13 mouse cellular contexts compared by ENCODE assay signal in the genomic region with DNA sequence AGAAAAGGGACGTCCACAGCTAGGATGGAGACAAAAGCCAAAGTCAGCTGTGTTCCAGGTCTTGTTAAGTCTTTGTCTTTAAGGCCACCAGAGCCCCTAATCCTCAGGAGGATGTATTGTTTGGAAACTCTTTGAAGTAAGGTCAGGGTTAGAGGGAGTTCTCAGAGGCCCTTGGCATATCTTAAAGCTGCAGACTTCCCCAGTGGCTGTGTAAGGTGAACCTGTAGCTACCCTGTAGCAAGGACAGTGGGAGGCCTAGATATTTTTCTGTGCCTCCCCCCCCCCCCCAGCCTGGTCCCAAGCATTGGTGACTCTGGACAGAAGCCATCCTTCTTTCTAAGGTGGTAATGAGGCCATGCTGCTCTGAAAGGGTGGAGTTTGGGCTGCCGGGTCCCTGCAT. TPM values are rescaled to one million over a fixed set of nuclear protein-coding genes. Genes with fewer than 3 reads are reported as not detected.
DNase-seq lines count a peak whose midpoint lies in the region; ATAC-seq and TF ChIP-seq lines count a peak whose summit lies in the region.
"Had no signal": no experiment of that assay in that cellular context is flagged by ENCODE, and none has a peak within 500 bp of the region (broad histone marks: within the 10 kb centered on the region; RNA-seq: fewer than 3 reads in every experiment).

No protein-coding gene starts in this region.

- no peaks in the 10 kb centered on the region for H3K36me3 ChIP-seq in heart, embryonic 13.5 days
- H3K36me3 ChIP-seq in lung, embryonic 16.5 days (ENCODE audit: control insufficient read depth, insufficient read depth, low read length): no peaks in the 10 kb centered on the region
- no peaks in the 10 kb centered on the region for H3K36me3 ChIP-seq in embryonic facial prominence, embryonic 10.5 days (replicated peaks)
- H3K36me3 ChIP-seq in myocyte (ENCODE audit: control insufficient read depth, insufficient read depth): no peaks in the 10 kb centered on the region
- H3K36me3 ChIP-seq: intestine, embryonic 15.5 days had no signal

- H3K9me3 ChIP-seq in heart, embryonic 13.5 days: no peaks in the 10 kb centered on the region
- no peaks in the 10 kb centered on the region for H3K9me3 ChIP-seq in lung, embryonic 16.5 days (ENCODE audit: control insufficient read depth, low read length)
- H3K9me3 ChIP-seq in embryonic facial prominence, embryonic 10.5 days: no peaks in the 10 kb centered on the region
- H3K9me3 ChIP-seq: intestine, embryonic 15.5 days had no signal

- DNase-seq in heart, adult 9 months (ENCODE audit: low spot score in 2 of 2): no peak
- DNase-seq in lung, postnatal 25 days (ENCODE audit: low spot score): no peak
- DNase-seq in embryonic facial prominence, embryonic 10.5 days (ENCODE audit: low spot score): no peak
- DNase-seq in frontal cortex, postnatal 36 days (ENCODE audit: low spot score in 2 of 2): no peak
- DNase-seq: adrenal gland, postnatal 25 days; cerebellum, adult 11-12 months; gastrocnemius, postnatal 10 days had no signal

- no peak for ATAC-seq in heart, embryonic 13.5 days (ENCODE audit: extremely low read depth, insufficient number of reproducible peaks, low FRiP score, low TSS enrichment)
- ATAC-seq in lung, embryonic 16.5 days (ENCODE audit: low read depth): no peak; the same call in 1 of the 2 replicates
- no peak for ATAC-seq in erythroid progenitor cell, adult 5-6 weeks (replicated peaks; ENCODE audit: low FRiP score, poor library complexity, severe bottlenecking)
- ATAC-seq: CD4-positive, CD25-positive, alpha-beta regulatory T cell, adult 4 months; intestine, embryonic 15.5 days had no signal

- no peak overlapping the region for H3ac ChIP-seq in myocyte (ENCODE audit: control insufficient read depth, insufficient read length)

- WGBS in heart, embryonic 13.5 days: 46% methylated on average over 2 of the region's 2 CpGs
- 43% methylated on average over 2 of the region's 2 CpGs for WGBS in lung, embryonic 16.5 days
- 43% methylated on average over 2 of the region's 2 CpGs for WGBS in embryonic facial prominence, embryonic 10.5 days

- H3K27me3 ChIP-seq in heart, embryonic 13.5 days (replicated peaks): no peaks in the 10 kb centered on the region
- H3K27me3 ChIP-seq in lung, embryonic 16.5 days (ENCODE audit: control insufficient read depth, insufficient read depth, low read depth, low read length): no peaks in the 10 kb centered on the region
- no peaks in the 10 kb centered on the region for H3K27me3 ChIP-seq in embryonic facial prominence, embryonic 10.5 days (replicated peaks; ENCODE audit: low read depth, poor library complexity, severe bottlenecking)
- H3K27me3 ChIP-seq in myocyte (ENCODE audit: control insufficient read depth, insufficient read depth, insufficient read length): no peaks in the 10 kb centered on the region
- H3K27me3 ChIP-seq: intestine, embryonic 15.5 days had no signal

- peaks cover 77% of the 10 kb centered on the region for H3K79me2 ChIP-seq in myocyte (ENCODE audit: control insufficient read depth, insufficient read depth)

- H3K4me1 ChIP-seq in heart, embryonic 13.5 days: peaks cover 83% of the 10 kb centered on the region
- peaks cover 19% of the 10 kb centered on the region for H3K4me1 ChIP-seq in lung, embryonic 16.5 days (replicated peaks; ENCODE audit: control insufficient read depth, insufficient read depth, low read length)
- peaks cover 39% of the 10 kb centered on the region for H3K4me1 ChIP-seq in embryonic facial prominence, embryonic 10.5 days

- no peak overlapping the region for H3K4me3 ChIP-seq in heart, embryonic 13.5 days
- no peak overlapping the region for H3K4me3 ChIP-seq in lung, embryonic 16.5 days (ENCODE audit: low read length)
- no peak overlapping the region for H3K4me3 ChIP-seq in embryonic facial prominence, embryonic 10.5 days
- H3K4me3 ChIP-seq in myocyte: peak overlapping the region; percentile 39
- H3K4me3 ChIP-seq: intestine, embryonic 15.5 days had no signal

- no peak overlapping the region for H3K9ac ChIP-seq in heart, embryonic 13.5 days
- H3K9ac ChIP-seq in lung, embryonic 16.5 days (ENCODE audit: low read length): no peak overlapping the region
- H3K9ac ChIP-seq: intestine, embryonic 15.5 days had no signal

- no peak for TF ChIP-seq POLR2A in myocyte (IDR thresholded peaks at IDR 0.05; ENCODE audit: insufficient read length, low read depth)

- peak overlapping the region; percentile 91 for H3K27ac ChIP-seq in heart, embryonic 13.5 days (replicated peaks)
- H3K27ac ChIP-seq in lung, embryonic 16.5 days (ENCODE audit: low read length): peak overlapping the region; percentile 32
- H3K27ac ChIP-seq in embryonic facial prominence, embryonic 10.5 days (replicated peaks): 0 out of 2 replicates have a peak overlapping the region, but pooled peaks have one; percentile 24

- H3K4me2 ChIP-seq in heart, embryonic 13.5 days: no peak overlapping the region
- no peak overlapping the region for H3K4me2 ChIP-seq in lung, embryonic 16.5 days (ENCODE audit: low read depth, low read length)
- peak overlapping the region; percentile 75 for H3K4me2 ChIP-seq in myocyte (ENCODE audit: low read depth)
- H3K4me2 ChIP-seq: intestine, embryonic 15.5 days had no signal

TF ChIP-seq in myocyte, 11 proteins besides CTCF, POLR2A, EP300 and RAD21:
- TF ChIP-seq USF1 (IDR thresholded peaks at IDR 0.05; ENCODE audit: low read depth) (no peak), MAX (IDR thresholded peaks at IDR 0.05; ENCODE audit: low read depth) (no peak), CEBPB (IDR thresholded peaks at IDR 0.05; ENCODE audit: insufficient read depth, poor library complexity, severe bottlenecking) (no peak), SRF (IDR thresholded peaks at IDR 0.05; ENCODE audit: control insufficient read depth, insufficient read length, low read depth) (no peak), TCF12 (IDR thresholded peaks at IDR 0.05; ENCODE audit: insufficient read depth, poor library complexity, severe bottlenecking) (no peak), TCF3 (IDR thresholded peaks at IDR 0.05; ENCODE audit: insufficient read length, low read depth) (no peak), POLR2AphosphoS2 (IDR thresholded peaks at IDR 0.05; ENCODE audit: insufficient read length, low read depth) (no peak), E2F4 (IDR thresholded peaks at IDR 0.05; ENCODE audit: insufficient read depth) (no peak), MYOD1 (IDR thresholded peaks at IDR 0.05; ENCODE audit: control insufficient read depth in 1 of 3, insufficient read length in 2 of 3, low read depth in 2 of 3) (no peak)

RNA-seq across cellular contexts. Expression of a gene that starts 38.6 kb away (rescaled TPM):
- polyA plus RNA-seq in heart, embryonic 13.5 days (2015; fragmentation: Nextera tagmentation; extraction: Ambion mirVana): 233 and 270 TPM in 2 replicates
- polyA plus RNA-seq in lung, embryonic 16.5 days (2015; fragmentation: Nextera tagmentation; extraction: Ambion mirVana): 133 and 134 TPM in 2 replicates
- 189 and 194 TPM in 2 replicates for polyA plus RNA-seq in embryonic facial prominence, embryonic 10.5 days (2016; fragmentation: Nextera tagmentation; extraction: Ambion mirVana)
- 799 TPM for polyA plus RNA-seq in myocyte (2012; fragmentation: generic; extraction: Trizol)
- 93.5 and 103 TPM in 2 replicates for total RNA-seq in erythroid progenitor cell, adult 5-6 weeks (2015; ENCODE audit: low replicate concordance)
- total RNA-seq in erythroid progenitor cell, adult 5-6 weeks (2017; ENCODE audit: low replicate concordance): 86.6 and 90.7 TPM in 2 replicates

RNA-seq across cellular contexts. Expression of a gene that starts 51.8 kb away (rescaled TPM):
- 50.1 and 51.8 TPM in 2 replicates for polyA plus RNA-seq in heart, embryonic 13.5 days (2015; fragmentation: Nextera tagmentation; extraction: Ambion mirVana)
- polyA plus RNA-seq in lung, embryonic 16.5 days (2015; fragmentation: Nextera tagmentation; extraction: Ambion mirVana): 71.5 and 72.8 TPM in 2 replicates
- polyA plus RNA-seq in embryonic facial prominence, embryonic 10.5 days (2016; fragmentation: Nextera tagmentation; extraction: Ambion mirVana): 21.9 and 22.1 TPM in 2 replicates
- 88.9 TPM for polyA plus RNA-seq in myocyte (2012; fragmentation: generic; extraction: Trizol)
- 1,699 and 1,907 TPM in 2 replicates for total RNA-seq in erythroid progenitor cell, adult 5-6 weeks (2015; ENCODE audit: low replicate concordance)
- 1,512 and 2,069 TPM in 2 replicates for total RNA-seq in erythroid progenitor cell, adult 5-6 weeks (2017; ENCODE audit: low replicate concordance)

RNA-seq across cellular contexts. Expression of a gene that starts 53.3 kb away (rescaled TPM):
- 3.6 and 3.7 TPM in 2 replicates for polyA plus RNA-seq in heart, embryonic 13.5 days (2015; fragmentation: Nextera tagmentation; extraction: Ambion mirVana)
- polyA plus RNA-seq in lung, embryonic 16.5 days (2015; fragmentation: Nextera tagmentation; extraction: Ambion mirVana): 8.2 and 9.4 TPM in 2 replicates
- polyA plus RNA-seq in embryonic facial prominence, embryonic 10.5 days (2016; fragmentation: Nextera tagmentation; extraction: Ambion mirVana): 9.7 and 11.1 TPM in 2 replicates
- polyA plus RNA-seq in myocyte (2012; fragmentation: generic; extraction: Trizol): 0.60 TPM
- total RNA-seq in erythroid progenitor cell, adult 5-6 weeks (2015; ENCODE audit: low replicate concordance): 6.3 and 9.4 TPM in 2 replicates
- total RNA-seq in erythroid progenitor cell, adult 5-6 weeks (2017; ENCODE audit: low replicate concordance): 0.98 and 4.9 TPM in 2 replicates

Comparison
In these comparisons a context has a peak if more than half of its experiments do, and no peak if none do; other contexts are left out.
1. H3K27ac ChIP-seq: peak in every context shown above with its lines; median percentile 91 in heart, embryonic 13.5 days; 32 in lung, embryonic 16.5 days; 24 in embryonic facial prominence, embryonic 10.5 days.